Mouse (Mus musculus) kidney, adult 2 months (tissue): ENCODE measurements around the gene Urah.

ENCODE experiments used
- CTCF ChIP-seq: fragments of 200-500 bp; conservative IDR thresholded peaks from 2 replicates; pipeline ENCODE4 v1.5.1; 2011; ENCODE audit warnings: low read depth, mild to moderate bottlenecking, control low read depth, low read length, moderate library complexity, mixed read lengths; ENCODE audit not compliant: insufficient read depth, insufficient read length
- POLR2A ChIP-seq: fragments of 200-500 bp; IDR thresholded peaks from one replicate; pipeline ENCODE4 v1.6.1; 2011; ENCODE audit warnings: low read depth, low read length, control low read depth

DNA sequence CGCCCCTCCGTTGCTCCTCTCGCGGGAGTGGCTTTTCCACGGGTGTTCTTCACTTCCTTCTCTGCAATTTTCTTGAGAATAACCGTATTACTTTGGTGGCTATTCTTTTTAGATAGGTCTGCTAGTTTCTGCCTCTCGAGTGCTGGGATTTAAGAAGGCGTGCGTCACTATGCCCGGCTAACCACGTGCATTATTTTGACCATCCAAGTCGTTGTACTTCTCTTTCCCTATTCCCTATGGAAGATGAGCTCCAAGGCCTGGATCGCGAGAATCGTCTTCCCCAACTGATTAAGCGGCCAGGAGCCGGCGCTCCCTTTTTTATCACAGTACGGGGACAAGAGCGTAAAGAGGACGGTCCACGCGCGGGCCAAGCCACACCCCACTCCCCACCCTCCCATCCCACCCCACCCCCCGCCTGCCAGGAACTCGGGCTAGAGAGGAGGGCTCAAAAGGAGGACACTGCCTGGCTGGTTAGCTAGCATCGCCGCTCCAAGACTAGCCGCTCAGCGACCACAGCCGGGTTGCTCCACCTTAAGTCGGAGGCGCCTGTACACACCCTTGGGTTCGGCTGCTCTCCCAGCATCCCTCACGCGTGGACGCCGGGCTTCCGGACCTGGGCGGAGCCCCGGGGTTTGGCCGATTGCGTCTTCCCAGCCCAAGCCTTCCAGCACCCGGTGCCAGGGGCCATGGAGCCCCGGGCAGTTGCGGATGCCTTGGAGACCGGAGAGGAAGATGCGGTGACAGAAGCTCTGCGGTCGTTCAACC lies 22.1 kb downstream of the Urah start, which contains the start of gene Ric8a:
- peak; percentile 65 for TF ChIP-seq POLR2A
- TF ChIP-seq CTCF: no peak
